Mouse (Mus musculus) heart, adult 18-20 months (tissue): ENCODE results near the gene Nbas. TPM values are rescaled to one million over a fixed set of nuclear protein-coding genes. Genes with fewer than 3 reads are reported as not detected.

Experiments used
- DNase-seq, 2 experiments: peaks; one replicate each; pipeline ENCODE4 v3.0.0; 2021 to 2022; ENCODE audit warnings: mixed read lengths in 1 of 2
- long read RNA-seq, 2 experiments: library from polyadenylated mRNA; stranded (forward); transcript quantifications; one replicate each; pipeline ENCODE4 v2.0.0; 2021
- total RNA-seq, 2 experiments: library from RNA; stranded (reverse); gene quantifications; 2 replicates each; pipeline ENCODE4 v1.2.3; 2021

Gene Nbas
- 10 to 100 TPM; 31.2 to 31.3 TPM for total RNA-seq
- long read RNA-seq, experiment 1, partial matches to known transcripts, result 17 of 18 reads
- long read RNA-seq, experiment 1, other reads (novel, unspliced or antisense), result 1 of 18 reads
- long read RNA-seq, experiment 2, full-length matches to known transcripts, result 1 of 8 reads
- long read RNA-seq, experiment 2, partial matches to known transcripts, result 5 of 8 reads
- long read RNA-seq, experiment 2, other reads (novel, unspliced or antisense), result 2 of 8 reads

DNA sequence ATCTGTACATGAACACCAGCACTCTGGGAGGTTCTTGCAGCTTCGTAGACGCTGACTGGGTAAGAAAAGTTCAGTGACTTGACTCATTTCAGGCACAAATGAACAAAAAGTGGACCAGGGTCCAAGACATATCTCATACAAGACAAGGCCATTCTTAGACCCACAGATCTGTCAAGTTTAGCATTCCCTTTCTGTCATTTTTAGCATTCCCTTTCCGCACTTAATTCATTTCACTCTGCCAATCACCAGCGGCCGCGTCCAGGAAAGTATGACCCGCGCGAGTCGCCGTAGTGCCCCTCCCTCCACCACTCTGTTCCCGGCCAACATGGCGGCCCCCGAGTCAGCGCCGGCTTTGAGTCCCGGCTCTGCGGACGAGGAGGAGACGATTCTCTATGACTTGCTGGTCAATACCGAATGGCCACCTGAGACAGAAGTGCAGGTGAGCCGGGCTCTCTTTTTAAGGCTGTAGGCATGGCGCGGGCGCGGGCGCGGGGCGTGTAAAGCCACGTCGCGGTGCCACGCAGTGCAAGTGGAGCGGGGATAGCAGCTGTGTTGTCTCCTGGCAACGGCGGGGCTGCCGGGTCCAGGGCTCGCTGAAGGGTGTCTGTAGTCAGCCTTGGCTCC lies at the start of gene Nbas:
Gene Nbas (plus strand): TSS at position 308 of the 624 bp plus-strand sequence.
- peak; percentile 89 to 94 for DNase-seq

DNA sequence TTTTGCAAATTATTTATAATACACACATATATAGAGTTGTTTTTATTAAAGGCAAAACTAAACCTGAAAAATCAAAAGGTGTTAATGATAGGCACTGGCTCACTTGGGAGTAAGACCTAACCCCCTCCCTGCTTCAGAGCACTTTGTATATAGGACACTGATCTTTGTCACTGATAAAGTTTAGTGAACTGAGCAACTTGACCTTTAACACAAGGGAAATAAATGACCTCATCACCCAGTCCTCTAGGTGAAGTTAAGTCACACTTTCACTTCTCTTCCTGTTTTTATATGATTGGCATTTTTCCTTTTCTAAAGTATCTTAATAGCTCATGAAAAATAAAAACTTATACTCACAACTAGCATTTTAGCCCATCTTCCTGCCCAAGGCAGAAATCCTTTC lies 26.5 kb upstream of the Nbas start:
- DNase-seq, result no peak

DNA sequence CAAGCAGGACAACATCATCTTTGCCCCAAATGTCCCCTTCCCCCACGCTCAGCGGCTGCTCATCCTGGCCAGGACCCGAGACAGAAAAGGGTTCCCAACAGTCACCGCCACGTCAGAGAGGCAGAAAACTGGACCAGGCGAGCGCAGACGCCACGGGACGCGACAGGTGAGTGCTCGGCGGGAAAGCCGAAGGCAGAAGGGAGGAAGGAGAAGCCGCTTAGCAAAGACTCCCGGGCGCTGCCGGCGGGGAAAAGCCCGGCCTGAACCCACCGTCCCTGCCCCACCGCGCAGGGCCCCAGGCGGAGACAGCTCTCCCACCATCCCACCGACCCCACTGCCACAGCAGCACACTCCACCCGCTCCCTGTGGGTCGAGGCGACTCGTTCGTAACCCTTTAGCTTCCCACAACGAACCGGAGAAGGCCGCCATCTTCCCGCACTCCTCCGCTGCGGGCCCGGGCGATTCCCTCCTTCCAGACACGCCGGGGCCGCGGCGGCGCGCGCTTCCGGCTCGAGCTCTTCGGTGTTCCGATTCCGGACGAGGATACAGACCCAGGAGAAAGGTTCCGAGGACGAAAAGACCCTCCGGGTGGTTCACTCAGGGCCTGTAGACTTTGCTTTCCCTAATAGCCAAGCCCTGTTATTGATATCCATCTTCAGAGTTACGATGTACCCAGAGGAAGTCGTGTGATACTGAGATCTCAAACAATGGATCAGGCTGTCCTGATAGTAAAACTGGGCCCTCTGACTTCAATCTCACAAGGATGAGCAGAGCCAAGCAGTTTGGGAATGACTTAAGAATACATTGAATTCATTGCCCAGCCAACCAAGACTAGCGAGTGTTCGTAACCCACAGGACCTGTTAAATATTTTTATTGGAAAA lies 20.0 kb upstream of the Nbas start, which contains the start of gene Ddx1:
Gene Ddx1 (minus strand): TSS at position 523 of the 882 bp plus-strand sequence.
- DNase-seq, result peak; percentile 74 to 89

DNA sequence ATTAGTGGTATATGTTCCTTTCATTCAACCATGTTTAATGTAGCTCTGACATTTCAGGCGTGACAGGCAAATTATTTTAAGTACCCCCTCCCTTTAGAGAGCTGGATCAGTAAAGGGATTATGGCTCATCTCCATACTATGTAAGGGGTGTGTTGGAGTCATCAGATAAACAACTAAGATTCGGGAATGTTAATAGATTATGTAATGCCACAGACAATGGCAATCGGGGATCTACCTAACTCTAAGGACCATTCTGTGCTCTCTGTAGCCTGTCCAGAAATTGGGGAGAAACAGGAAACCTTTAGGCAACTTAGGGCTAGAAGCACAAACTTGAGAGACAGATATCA lies 19.4 kb upstream of the Nbas start:
- DNase-seq, result no peak

DNA sequence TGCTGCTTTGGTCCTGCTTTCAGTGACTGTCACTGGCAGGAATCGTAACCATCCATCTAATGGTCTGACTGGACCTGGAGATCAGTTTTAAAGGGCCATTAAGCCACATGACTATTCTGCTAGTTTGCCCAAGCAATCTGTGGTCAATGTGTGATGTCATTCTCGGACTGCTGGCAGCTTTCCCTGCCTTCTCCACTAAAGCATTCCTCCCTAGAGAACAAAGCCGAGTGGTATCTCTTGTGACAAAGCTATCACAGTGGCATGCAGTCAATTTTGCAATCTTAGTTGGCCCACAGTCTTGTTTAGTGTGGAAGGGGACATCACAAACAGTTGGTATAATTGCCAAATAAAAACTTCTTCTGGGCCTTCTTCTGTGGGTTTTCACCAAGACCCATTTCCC lies 13.9 kb upstream of the Nbas start:
- DNase-seq, result peak; percentile 18 to 39

DNA sequence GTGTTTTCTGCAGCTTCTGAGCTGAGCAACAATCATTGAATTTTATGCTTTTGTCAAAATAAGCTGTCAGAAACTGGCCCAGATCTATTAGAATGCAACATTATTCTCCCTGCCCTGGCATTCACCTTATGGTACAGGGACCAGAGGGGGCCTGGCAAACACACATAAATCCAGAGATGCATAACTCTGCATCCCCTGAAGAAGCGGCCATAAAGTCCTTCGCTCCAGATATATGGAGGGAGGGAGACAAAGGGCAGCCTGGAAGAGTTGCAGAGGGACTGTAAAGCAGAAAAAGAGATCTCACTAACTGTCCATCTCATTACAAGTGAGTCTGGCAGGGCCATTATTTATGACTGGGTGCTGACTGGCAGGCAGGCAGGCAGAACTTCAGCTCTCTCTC lies 13.2 kb upstream of the Nbas start:
- no peak for DNase-seq

DNA sequence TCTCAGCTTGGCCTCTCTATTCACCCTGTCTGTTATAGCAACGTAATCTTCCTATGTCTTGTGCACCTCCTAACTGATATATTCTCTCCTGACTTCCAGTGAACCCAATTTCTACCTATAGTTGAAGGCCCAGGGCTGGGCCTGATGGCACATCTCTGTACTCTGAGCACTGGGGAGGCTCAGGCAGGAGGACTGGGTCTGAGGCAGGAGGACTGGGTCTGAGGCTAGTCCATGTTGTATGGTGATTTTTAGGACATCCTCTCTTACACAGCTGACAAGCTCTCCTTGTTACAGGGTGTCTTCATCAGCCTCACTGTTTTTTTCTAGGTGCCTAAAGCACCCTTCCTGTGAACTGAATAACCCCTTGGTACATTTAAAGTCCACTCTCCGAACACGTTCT lies 521 bp upstream of the Nbas start:
- no peak for DNase-seq

DNA sequence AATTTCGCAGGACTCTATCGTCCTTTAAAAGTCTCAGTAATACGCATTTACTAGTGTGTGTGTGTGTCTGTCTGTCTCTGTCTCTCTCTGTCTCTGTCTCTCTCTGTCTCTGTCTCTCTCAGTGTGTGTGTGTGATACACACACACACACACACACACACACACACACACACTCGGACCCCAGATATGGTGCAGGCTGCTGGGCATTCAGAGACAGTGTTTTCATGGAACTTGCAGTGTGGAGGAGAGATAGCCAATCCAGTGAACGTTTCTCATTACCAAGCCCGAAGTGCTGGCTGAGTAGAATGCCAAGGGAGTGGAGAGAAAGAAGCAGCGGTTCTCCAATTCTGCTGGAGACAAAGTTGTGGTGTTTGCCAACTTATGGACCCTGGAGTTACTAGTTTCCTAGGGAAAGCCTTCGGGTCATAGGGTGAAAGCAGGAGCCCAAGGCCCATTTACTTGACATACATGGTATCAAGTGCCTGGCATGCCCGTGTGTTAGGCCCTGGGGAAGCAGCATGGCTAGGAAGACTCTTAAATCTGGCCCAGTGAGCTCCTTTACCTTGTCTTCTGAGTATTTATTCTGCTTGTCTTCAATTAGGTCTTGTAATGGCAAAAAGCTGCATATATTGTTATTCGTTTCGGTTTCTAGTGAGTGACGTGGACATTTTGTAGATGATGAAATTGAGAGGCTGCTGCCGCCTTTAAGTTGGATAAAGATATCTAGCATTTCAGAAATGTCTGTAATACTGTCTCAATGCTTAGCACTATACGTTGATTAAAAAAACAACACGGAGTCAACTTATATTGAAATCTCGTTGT lies 847 bp downstream of the Nbas start:
- peak in 1 of 2 experiments; percentile 5 for DNase-seq

DNA sequence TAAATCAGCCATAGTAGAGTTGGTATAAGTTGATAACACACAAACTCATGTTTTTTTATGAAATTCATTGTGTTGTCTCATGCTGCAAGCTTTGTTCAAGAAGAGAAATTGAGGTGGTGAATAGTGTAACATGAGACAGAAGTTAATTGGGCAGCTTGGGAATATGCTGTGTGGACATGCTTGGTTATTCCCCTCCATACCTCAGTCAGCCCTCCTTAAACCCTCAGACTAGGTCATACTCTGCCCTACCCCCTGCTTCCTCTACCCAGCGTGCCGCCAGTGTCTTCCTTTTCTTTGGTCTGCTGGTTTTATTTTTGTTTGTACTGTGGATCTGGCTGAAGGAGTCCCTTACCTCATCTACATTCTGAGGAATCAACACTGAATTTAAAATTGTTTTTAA lies 22.5 kb downstream of the Nbas start:
- no peak for DNase-seq

DNA sequence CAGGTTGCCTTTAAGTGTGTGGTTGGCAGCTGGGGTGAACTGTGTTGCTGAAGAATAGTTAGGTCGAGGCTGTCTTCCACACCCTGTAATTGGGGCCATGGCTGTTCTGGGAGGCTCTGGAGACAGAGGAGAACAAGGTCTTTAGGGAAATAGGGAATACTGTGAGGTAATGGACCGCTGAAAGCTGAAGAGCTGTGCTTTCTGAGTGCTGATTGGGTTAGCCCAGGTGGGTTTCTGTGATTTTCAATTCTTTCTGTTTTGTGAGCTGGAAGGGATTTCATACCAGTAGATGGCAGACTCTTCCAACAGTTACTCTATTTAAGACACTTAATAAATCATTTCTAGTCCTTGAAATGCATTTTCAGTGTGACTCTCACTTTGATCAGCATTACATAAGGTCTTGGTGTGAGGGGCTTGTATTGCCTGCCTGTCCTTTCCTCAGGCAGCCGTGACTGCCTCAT lies 24.5 kb downstream of the Nbas start:
- no peak for DNase-seq

DNA sequence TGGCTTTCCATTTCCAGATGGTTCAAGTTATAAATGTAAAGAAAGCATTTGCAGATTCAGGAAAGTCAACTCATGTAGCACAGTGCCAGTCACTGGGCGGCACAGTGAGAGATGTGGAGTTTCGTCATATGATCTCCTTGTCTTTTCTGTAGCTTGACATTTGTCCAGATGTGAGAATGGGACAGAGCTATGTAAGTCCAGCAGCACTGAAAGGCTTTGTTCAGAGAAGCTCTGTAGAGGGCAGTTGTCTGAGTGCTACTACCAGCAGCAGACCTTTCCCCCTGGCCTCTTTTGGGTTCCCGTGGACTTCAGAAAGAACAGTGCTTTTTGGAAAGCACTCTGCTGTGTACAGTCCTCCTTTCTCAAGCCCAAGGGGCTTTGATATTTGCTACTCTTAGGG lies 34.1 kb downstream of the Nbas start:
- no peak for DNase-seq

DNA sequence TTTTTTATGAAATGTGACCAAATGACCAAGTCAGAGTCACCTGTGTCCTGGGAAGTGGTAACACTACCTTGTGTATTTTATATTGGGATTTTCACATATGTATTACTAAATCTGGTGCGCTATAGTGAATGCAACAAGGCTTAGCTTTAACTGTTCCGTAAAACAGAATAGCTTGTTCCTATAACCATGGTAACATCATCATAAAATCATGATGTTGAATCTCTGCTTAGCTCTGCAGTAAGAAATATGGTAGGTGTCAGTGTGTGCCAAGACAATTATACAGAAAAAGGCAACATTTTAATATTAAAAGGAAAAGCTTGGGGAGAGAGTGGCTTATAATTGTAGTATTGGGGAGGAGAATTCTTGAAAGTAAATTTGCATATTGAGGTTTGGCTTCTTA lies 45.0 kb downstream of the Nbas start:
- no peak for DNase-seq

DNA sequence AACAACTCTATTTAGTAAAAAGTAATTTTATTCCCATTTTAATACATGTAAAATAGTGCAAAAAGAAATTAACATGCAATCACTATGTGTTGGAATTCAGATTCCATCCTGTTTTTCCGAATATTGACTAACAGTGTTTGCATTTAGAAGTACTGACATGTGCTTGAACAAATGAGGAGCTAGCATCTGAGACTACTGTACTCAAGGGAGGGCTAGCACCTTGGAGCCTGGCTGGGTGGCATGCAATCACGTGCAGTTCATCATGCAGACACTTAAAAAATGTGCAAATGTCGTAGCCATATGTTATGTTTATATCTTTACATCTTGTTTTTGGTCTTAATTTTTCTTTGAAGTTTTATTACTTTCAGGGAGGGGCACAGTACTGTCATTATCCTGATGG lies 45.5 kb downstream of the Nbas start:
- DNase-seq, result no peak

DNA sequence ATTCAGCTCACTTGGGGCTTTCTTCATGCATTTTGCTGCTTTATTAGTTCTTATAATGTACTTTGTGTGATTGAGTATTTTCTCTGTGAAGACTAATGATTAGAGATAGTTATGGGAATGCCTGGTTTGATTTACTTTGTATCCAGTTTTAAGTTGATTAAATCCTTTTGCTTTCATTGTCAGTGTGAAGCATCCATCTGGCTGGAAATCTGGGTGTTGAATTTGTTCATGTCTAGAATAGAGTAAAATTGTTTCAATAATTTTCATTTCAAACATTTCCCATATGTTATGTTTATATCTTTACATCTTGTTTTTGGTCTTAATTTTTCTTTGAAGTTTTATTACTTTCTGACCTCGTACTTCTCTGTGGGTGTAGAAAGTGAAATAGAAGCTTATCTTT lies 46.1 kb downstream of the Nbas start:
- DNase-seq, result no peak

DNA sequence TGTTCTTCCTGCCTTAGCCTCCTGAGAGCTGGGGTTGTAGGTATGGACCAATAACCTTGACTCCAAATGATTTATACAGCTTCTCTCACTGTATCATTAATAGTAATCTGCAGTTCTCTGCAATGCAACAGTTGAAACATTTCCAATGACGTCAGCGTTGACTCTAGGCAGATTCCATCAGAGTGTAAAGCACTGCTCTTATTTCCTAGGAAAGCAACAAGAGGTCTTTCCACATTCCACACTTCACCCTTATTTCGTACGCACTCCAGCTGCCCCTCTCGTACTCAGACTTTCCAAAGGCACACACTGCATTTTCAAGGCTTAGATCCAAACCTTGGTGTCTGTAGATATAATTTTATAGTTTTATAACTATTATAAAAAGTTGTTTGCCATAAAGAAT lies 73.6 kb downstream of the Nbas start:
- DNase-seq, result no peak

DNA sequence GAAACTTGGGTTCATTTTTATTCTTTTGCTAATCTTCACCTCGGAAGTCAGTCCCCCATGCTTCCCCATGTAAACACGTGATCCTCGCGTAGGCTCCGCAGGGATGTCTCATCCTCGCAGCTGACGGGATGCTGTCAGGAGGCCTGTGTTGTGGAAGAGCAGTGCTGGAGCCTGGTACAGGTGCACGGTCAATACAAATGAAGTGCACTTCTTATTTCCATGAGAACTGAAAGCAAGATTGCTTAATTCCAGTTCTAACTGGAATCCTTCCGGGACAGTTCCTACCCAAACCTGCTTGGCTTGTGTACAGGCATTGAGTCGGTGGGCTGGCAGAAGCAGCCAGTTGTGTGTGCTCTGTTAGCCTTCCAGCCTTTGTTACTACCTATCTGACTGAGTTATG lies 87.3 kb downstream of the Nbas start:
- DNase-seq, result no peak

DNA sequence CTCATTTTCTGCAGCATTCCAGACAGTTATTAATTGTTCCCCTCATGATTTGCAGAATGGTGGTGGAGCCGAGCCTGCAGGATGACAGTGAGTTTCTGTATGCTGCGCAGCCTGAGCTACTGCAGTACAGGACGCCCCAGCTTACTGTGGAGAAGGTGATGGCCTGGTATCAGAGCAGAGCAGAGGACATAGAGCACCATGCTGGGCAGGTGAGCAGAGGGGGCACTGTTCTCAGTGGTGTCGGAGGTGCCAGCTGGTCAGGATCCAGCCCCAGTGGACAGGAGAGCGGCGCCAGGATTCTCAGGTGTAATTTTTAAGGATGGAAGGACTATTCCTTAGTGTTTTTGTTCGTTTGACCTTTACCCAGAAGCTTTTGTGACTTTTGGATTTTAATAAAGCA lies 87.8 kb downstream of the Nbas start:
- DNase-seq, result no peak

DNA sequence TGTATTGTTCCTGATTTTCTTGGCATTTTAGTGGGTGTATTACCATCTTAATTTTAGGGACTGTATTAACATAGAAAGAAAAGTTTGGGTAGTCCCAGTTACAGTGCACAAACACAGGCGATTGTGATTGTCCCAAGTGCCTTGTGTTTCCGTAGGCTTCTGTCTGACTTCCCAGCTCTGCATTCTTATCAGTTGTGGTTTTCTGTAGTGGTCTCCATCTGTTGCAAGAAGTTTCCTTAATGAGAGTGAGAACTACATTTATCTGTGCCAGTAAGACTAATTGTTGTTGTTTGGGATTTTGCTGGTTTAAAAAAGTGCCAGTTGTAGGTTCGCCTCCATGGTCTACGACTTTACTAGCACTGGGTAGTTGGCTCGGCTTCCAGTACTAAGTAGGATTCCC lies 88.3 kb downstream of the Nbas start:
- no peak for DNase-seq

DNA sequence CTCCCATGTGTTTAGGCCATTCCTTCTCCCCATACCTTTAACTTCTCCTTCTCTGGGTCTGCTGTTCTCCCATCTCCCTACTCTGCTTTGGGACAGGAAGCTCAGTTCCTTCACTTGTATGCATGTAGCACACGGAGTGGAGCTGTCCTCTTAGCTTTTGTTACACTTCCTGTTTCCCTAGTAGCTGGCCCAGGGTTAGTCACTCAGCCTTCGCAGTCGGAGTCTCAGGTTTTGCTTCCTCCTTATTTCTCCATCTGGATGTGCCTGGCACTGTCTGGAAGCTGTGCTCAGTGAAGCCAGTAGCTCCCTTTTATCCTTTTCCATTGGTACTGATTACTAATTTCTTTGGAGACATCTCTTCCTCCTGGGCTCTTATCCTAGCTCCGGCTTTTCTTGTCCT lies 89.9 kb downstream of the Nbas start:
- no peak for DNase-seq

DNA sequence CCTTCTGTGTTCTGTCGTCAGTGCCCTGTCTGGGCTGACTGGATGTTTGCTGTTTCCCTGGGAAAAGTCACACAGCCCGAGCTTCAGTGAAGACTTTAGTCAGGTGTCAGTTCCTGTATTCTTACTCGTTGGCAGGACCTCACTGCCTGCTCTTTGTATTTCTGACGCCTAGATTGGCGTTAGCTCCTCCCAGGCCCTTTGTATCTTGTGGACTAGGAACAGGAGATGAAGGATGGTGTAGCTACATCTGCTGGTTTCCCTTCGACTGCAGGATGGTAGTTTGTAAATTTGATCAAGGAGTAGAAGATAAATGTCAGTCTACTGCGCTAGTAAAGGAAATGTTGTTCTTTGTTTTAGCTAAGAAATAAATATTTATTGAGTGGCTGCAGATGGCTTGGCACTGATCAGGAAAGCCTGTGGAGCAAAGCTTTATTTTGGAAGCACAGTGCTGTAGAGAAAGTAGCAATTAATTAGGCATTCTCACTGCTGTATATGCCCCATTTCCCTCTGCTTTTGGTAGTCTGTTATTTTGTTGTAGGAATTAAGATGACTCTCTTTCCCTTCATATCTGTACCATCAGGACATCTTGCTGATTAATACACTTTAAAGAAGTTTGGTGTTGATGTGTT lies 91.4 kb downstream of the Nbas start:
- DNase-seq, result no peak

DNA sequence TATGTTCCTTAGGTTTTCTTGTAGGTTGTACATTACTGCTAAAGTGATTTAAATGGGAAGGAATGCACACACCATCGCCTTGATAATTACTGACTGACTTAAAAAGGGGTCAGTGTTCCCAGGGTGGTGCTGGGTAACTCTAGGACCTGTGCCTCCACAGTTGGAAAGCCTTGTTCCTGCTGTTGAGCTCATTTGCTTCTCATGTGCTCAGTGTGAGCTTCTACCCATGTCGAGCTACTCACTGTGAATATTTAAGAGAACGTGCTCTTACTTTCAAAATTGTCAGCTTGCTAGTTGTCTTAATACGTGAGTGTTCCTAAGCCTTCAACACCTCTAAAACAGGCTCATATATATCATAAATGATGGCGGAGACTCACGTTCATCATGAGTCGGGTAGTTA lies 112.6 kb downstream of the Nbas start:
- DNase-seq, result no peak

DNA sequence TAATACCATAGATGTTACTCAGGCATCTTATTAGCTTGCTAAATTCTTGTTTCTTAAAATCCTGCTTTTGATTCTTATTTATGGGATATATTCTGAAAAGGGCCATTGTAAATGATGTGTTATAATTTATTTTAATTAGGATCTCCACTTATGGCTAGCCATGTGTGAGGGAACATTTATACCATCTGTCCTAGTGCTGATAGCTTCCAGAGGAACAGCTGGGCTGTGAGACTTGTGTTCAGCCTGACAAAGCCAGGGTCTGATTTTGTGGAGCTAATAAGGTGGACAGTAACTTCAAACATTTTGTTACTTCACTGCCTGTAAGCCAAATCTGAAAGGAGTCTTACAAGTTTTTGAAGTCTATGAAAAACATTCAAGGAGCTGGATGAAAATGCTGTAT lies 113.1 kb downstream of the Nbas start:
- DNase-seq, result no peak
